Mouse (Mus musculus) liver, postnatal 0 days (tissue): ENCODE results near the gene Dhdh.

Experiments
- CTCF ChIP-seq: sonication (generic); IDR thresholded peaks from 2 replicates; pipeline ENCODE4 v1.5.1; 2016; ENCODE audit warnings: antibody characterized with exemption, low read depth
- EP300 ChIP-seq: IDR thresholded peaks from 2 replicates; pipeline ENCODE4 v1.6.1; 2016; ENCODE audit warnings: antibody characterized with exemption, low read depth, mild to moderate bottlenecking

- TF ChIP-seq CTCF (no peak), EP300 (no peak)
Observed at GRCm38 (mm10) chr7:45435038-45435437, 53.6 kb downstream of the Dhdh start.
